Mouse (Mus musculus): ENCODE measurements around the gene Ccdc171.

DNA sequence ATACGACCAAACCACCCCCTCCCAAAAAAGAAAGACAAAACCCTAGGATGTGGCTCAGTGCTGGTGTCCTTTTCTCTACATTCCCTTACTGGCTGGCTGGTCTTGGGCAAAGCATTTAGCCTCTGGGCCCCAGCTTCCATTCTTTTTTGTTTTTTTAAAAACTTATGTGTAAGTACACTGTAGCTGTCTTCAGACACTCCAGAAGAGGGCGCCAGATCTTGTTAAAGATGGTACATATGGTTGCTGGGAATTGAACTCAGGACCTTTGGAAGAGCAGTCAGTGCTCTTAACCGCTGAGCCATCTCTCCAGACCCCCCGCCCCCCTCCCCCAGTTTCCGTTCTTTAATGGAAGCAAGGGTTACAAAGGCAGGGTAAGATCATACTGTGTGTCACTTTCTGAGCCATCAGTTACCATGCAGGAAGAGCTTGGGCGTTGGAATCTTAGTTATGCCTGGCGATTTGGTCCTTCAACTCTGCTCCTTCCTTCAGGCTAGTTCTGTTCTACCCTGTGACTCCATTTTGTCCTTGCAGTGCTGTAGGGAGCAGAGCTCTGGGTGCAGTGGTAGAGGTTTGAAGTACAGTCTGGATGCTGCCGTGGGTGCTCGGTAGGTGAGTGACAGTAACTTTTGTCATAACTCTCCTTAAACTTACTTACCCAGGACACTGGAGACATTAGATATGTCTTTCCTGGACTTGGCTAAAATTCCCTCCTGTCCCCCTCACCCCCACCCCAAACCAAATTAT is 8.0 kb downstream of the Ccdc171 start:
- no peak for TF ChIP-seq GATA1 (IDR thresholded peaks at IDR 0.05; ENCODE audit: borderline replicate concordance, low read length)
- TF ChIP-seq FLI1 (IDR thresholded peaks at IDR 0.05; ENCODE audit: low read length): no peak
